Comparison of ENCODE assay signal across 10 mouse cellular contexts in the genomic region with DNA sequence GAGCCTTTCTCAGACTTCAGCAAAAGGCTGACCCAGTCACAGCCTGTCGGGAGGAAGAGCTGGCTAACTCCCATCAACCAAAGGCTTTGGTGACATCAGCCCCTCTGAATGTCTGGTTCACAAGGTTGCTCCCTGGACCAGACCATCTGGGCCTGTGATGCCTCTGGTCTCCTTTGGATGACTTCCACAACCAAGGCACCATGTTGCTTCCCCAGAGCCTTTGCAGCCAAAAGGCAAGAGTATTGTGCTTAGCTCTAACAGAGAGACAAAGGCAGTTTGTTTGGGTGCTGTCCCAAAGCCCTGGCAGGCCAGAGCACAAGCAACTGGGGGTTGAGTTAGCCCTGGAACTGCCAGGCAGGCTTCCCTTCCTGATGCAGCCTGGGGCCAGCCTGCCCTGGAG. TPM values are rescaled to one million over a fixed set of nuclear protein-coding genes. Genes with fewer than 3 reads are reported as not detected.
A peak's percentile ranks its signal among the peaks of the same experiment; 100 is the strongest.
DNase-seq lines count a peak whose midpoint lies in the region; ATAC-seq and TF ChIP-seq lines count a peak whose summit lies in the region.
"Had no signal": no experiment of that assay in that cellular context is flagged by ENCODE, and none has a peak within 500 bp of the region (broad histone marks: within the 10 kb centered on the region; RNA-seq: fewer than 3 reads in every experiment).

No protein-coding gene starts in this region.

- no peak overlapping the region for H3K4me2 ChIP-seq in lung, embryonic 15.5 days
- H3K4me2 ChIP-seq in liver, postnatal 0 days (ENCODE audit: low read depth, low read length) = no peak overlapping the region
- H3K4me2 ChIP-seq: forebrain, embryonic 15.5 days had no signal

- intact Hi-C loops in gastrocnemius, adult 2 months (cut with DNase I) = loop anchor here (5.0 kb wide), 1 partner anchor 82 kb away; no protein-coding TSS in a partner anchor

- H3K4me3 ChIP-seq in gastrocnemius, adult 2 months = no peak overlapping the region
- no peak overlapping the region for H3K4me3 ChIP-seq in lung, embryonic 15.5 days
- H3K4me3 ChIP-seq in liver, postnatal 0 days (ENCODE audit: low read depth, low read length) = no peak overlapping the region
- H3K4me3 ChIP-seq: forebrain, embryonic 15.5 days; left cerebral cortex, adult 2 months had no signal

- 88% methylated on average over 1 of the region's 1 CpGs for WGBS in lung, embryonic 15.5 days
- WGBS in liver, postnatal 0 days (ENCODE audit: insufficient replicate concordance) = 95% methylated on average over 1 of the region's 1 CpGs

- DNase-seq in gastrocnemius, adult 2 months = no peak
- DNase-seq in gastrocnemius, postnatal 10 days = no peak
- no peak for DNase-seq in lung, postnatal 25 days (ENCODE audit: low spot score)
- peak; percentile 76 to 80 for DNase-seq in cerebellum, postnatal 14 days
- DNase-seq in layer of hippocampus, postnatal 36 days = peak; percentile 54 to 55
- no peak for DNase-seq in kidney, postnatal 25 days
- no peak for DNase-seq in liver, postnatal 0 days

- H3K4me1 ChIP-seq in lung, embryonic 15.5 days = no peaks in the 10 kb centered on the region
- peaks cover 9% of the 10 kb centered on the region; the same call in 1 of the 2 replicates for H3K4me1 ChIP-seq in liver, postnatal 0 days (ENCODE audit: insufficient read depth)

- ATAC-seq in lung, embryonic 15.5 days (ENCODE audit: borderline replicate concordance, extremely low read depth, low FRiP score, low TSS enrichment) = no peak
- ATAC-seq in liver, postnatal 0 days = no peak
- ATAC-seq: forebrain, embryonic 15.5 days had no signal

- H3K27ac ChIP-seq in gastrocnemius, adult 2 months = peak overlapping the region; percentile 73
- peak overlapping the region; percentile 19; the same call in 1 of the 2 replicates for H3K27ac ChIP-seq in lung, embryonic 15.5 days
- no peak overlapping the region for H3K27ac ChIP-seq in liver, postnatal 0 days (ENCODE audit: low read depth)
- H3K27ac ChIP-seq: forebrain, embryonic 15.5 days had no signal

- H3K9ac ChIP-seq in lung, embryonic 15.5 days = no peak overlapping the region
- no peak overlapping the region for H3K9ac ChIP-seq in liver, postnatal 0 days (replicated peaks)
- H3K9ac ChIP-seq: forebrain, embryonic 15.5 days had no signal

- no peak for TF ChIP-seq EP300 in liver, postnatal 0 days (IDR thresholded peaks at IDR 0.05; ENCODE audit: low read depth)

- no peaks in the 10 kb centered on the region for H3K27me3 ChIP-seq in lung, embryonic 15.5 days
- no peaks in the 10 kb centered on the region for H3K27me3 ChIP-seq in liver, postnatal 0 days (ENCODE audit: insufficient read depth, low read length)
- H3K27me3 ChIP-seq: forebrain, embryonic 15.5 days had no signal

- no peak for TF ChIP-seq CTCF in gastrocnemius, adult 2 months (IDR thresholded peaks at IDR 0.05)
- no peak for TF ChIP-seq CTCF in liver, postnatal 0 days (IDR thresholded peaks at IDR 0.05; ENCODE audit: low read depth)

- no peaks in the 10 kb centered on the region for H3K9me3 ChIP-seq in lung, embryonic 15.5 days
- H3K9me3 ChIP-seq in liver, postnatal 0 days (ENCODE audit: low read length) = no peaks in the 10 kb centered on the region
- H3K9me3 ChIP-seq: forebrain, embryonic 15.5 days had no signal

- H3K36me3 ChIP-seq in lung, embryonic 15.5 days = peaks cover 60% of the 10 kb centered on the region
- peaks cover 53% of the 10 kb centered on the region for H3K36me3 ChIP-seq in liver, postnatal 0 days (replicated peaks; ENCODE audit: insufficient read depth, low read length)

RNA-seq across cellular contexts. Expression of a gene that starts 40.4 kb away (rescaled TPM):
- total RNA-seq in gastrocnemius, adult 2 months (2021) = 1 to 10 TPM; 2.1 to 2.5 TPM
- total RNA-seq in gastrocnemius, postnatal 10 days (2021) = 1 to 10 TPM; 5.6 to 7.5 TPM
- 3.6 and 4.1 TPM in 2 replicates for polyA plus RNA-seq in lung, embryonic 15.5 days (2015; fragmentation: Nextera tagmentation; extraction: Ambion mirVana)
- total RNA-seq in layer of hippocampus, postnatal 36 days (2021) = 10 to 100 TPM; 15.3 to 18.0 TPM
- 1.2 and 2.0 TPM in 2 replicates for polyA plus RNA-seq in liver, postnatal 0 days (2015; fragmentation: Nextera tagmentation; extraction: Ambion mirVana)

Comparison
In these comparisons a context has a peak if more than half of its experiments do, and no peak if none do; other contexts are left out.
1. DNase-seq: peak in cerebellum, postnatal 14 days (2 of 2) and layer of hippocampus, postnatal 36 days (2 of 2); none in gastrocnemius, adult 2 months (single experiment), gastrocnemius, postnatal 10 days (single experiment), lung, postnatal 25 days (single experiment), kidney, postnatal 25 days (0 of 2) and liver, postnatal 0 days (single experiment).